In the genomic region with DNA sequence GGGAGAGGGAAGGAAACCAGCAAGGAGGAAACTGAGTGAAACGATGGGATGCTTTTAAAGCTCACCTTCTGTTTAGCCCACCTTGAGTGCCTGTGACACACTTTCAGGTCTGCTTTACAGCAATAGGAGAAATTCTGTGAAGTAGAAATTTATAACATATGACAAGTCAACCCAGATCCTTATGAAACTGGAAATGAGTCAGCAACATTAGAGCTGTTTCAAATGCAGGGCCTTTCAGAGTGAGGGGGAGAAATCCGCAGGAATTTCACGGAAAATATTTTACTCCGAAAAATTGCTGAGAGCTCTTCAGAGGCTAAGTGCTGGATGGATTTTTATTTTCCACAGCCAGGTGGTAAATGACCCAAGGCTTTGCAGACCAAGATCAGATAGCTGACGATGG, we compare ENCODE assay signal across 31 mouse cellular contexts.
DNase-seq lines count a peak whose midpoint lies in the region; ATAC-seq lines count a peak whose summit lies in the region.
"Had no signal": no experiment of that assay in that cellular context is flagged by ENCODE, and none has a peak within 500 bp of the region (broad histone marks: within the 10 kb centered on the region; RNA-seq: fewer than 3 reads in every experiment).

No protein-coding gene starts in this region.

- no peak overlapping the region for H3K4me3 ChIP-seq in midbrain, embryonic 16.5 days (ENCODE audit: low read depth, low read length)
- H3K4me3 ChIP-seq: embryonic facial prominence, embryonic 15.5 days; erythroblast, embryonic 14.5 days; forebrain, embryonic 10.5 days; forebrain, embryonic 13.5 days; heart, embryonic 12.5 days; heart, embryonic 15.5 days had no signal

- H3K9me3 ChIP-seq in midbrain, embryonic 16.5 days (replicated peaks; ENCODE audit: control insufficient read depth, low read length, poor library complexity, severe bottlenecking), result no peaks in the 10 kb centered on the region
- H3K9me3 ChIP-seq: embryonic facial prominence, embryonic 15.5 days; forebrain, embryonic 10.5 days; forebrain, embryonic 13.5 days; heart, embryonic 12.5 days; heart, embryonic 15.5 days had no signal

- H3K27ac ChIP-seq in midbrain, embryonic 16.5 days (ENCODE audit: low read length), result no peak overlapping the region
- H3K27ac ChIP-seq: embryonic facial prominence, embryonic 15.5 days; forebrain, embryonic 10.5 days; forebrain, embryonic 13.5 days; heart, embryonic 15.5 days; hindbrain, embryonic 14.5 days; hindbrain, postnatal 0 days had no signal

- no peaks in the 10 kb centered on the region for H3K27me3 ChIP-seq in midbrain, embryonic 16.5 days (ENCODE audit: control insufficient read depth, insufficient read depth, low read depth, low read length)
- H3K27me3 ChIP-seq: embryonic facial prominence, embryonic 15.5 days; forebrain, embryonic 13.5 days; heart, embryonic 12.5 days; heart, embryonic 15.5 days; Patski had no signal

- ATAC-seq in midbrain, embryonic 16.5 days, result no peak
- no peak for ATAC-seq in activated CD4-positive, CD25-positive, alpha-beta regulatory T cell, adult 4 months
- ATAC-seq: forebrain, embryonic 13.5 days; forebrain, embryonic 16.5 days; hindbrain, postnatal 0 days; inflammation-experienced regulatory T-cells, adult 6 months; intestine, embryonic 16.5 days; Patski had no signal

- H3K4me1 ChIP-seq in midbrain, embryonic 16.5 days (ENCODE audit: control insufficient read depth, insufficient read depth, low read length), result no peaks in the 10 kb centered on the region
- H3K4me1 ChIP-seq: forebrain, embryonic 10.5 days; forebrain, embryonic 13.5 days; heart, embryonic 12.5 days; heart, embryonic 15.5 days had no signal

- peak; percentile 4 to 62 for DNase-seq in frontal cortex, adult 2 months (ENCODE audit: extremely low spot score in 1 of 2, low spot score in 1 of 2)
- no peak for DNase-seq in frontal cortex, postnatal 14 days (ENCODE audit: low spot score in 2 of 2)
- DNase-seq in 3T3-L1 (ENCODE audit: low read depth, low spot score) (peak; percentile 42), NIH3T3 (ENCODE audit: low read depth) (peak; percentile 9)
- DNase-seq in fibroblast of lung, adult 2 months (ENCODE audit: low read depth), result peak; percentile 20
- DNase-seq in ovary, postnatal 10 days (ENCODE audit: low spot score), result no peak
- DNase-seq: adrenal gland, adult 2 months; adrenal gland, postnatal 14 days; cerebellum, adult 11-12 months; cerebellum, adult 8-10 months; cerebellum, postnatal 10 days; cerebellum, postnatal 36 days; embryo, embryonic 11 days; gastrocnemius, postnatal 25 days; heart, adult 18-20 months; heart, postnatal 10 days; heart, postnatal 36 days had no signal

- WGBS in midbrain, embryonic 16.5 days, result 92% methylated on average over 5 of the region's 5 CpGs

- H3K9ac ChIP-seq in midbrain, embryonic 16.5 days (ENCODE audit: low read depth, low read length), result no peak overlapping the region
- H3K9ac ChIP-seq: embryonic facial prominence, embryonic 15.5 days; forebrain, embryonic 13.5 days; heart, embryonic 12.5 days; heart, embryonic 15.5 days; hindbrain, embryonic 14.5 days had no signal

- H3K4me2 ChIP-seq in midbrain, embryonic 16.5 days (ENCODE audit: low read length), result no peak overlapping the region
- H3K4me2 ChIP-seq: embryonic facial prominence, embryonic 15.5 days; forebrain, embryonic 13.5 days; heart, embryonic 12.5 days; heart, embryonic 15.5 days; hindbrain, embryonic 14.5 days had no signal

- no peaks in the 10 kb centered on the region for H3K36me3 ChIP-seq in midbrain, embryonic 16.5 days (ENCODE audit: control insufficient read depth, insufficient read depth, low read length)
- H3K36me3 ChIP-seq: embryonic facial prominence, embryonic 15.5 days; forebrain, embryonic 10.5 days; heart, embryonic 12.5 days; heart, embryonic 15.5 days had no signal

Comparison
In these comparisons a context has a peak if more than half of its experiments do, and no peak if none do; other contexts are left out.
1. DNase-seq: peak in frontal cortex, adult 2 months (2 of 2), 3T3-L1 (single experiment), NIH3T3 (single experiment) and fibroblast of lung, adult 2 months (single experiment); none in frontal cortex, postnatal 14 days (0 of 2) and ovary, postnatal 10 days (single experiment).